Mouse (Mus musculus): Measurements from ENCODE around the gene Fars2. TPM values are rescaled to one million over a fixed set of nuclear protein-coding genes. Genes with fewer than 3 reads are reported as not detected.

Fars2 gene
- polyA plus RNA-seq, 1 experiment from 2014 or later: 32.2 TPM

DNA sequence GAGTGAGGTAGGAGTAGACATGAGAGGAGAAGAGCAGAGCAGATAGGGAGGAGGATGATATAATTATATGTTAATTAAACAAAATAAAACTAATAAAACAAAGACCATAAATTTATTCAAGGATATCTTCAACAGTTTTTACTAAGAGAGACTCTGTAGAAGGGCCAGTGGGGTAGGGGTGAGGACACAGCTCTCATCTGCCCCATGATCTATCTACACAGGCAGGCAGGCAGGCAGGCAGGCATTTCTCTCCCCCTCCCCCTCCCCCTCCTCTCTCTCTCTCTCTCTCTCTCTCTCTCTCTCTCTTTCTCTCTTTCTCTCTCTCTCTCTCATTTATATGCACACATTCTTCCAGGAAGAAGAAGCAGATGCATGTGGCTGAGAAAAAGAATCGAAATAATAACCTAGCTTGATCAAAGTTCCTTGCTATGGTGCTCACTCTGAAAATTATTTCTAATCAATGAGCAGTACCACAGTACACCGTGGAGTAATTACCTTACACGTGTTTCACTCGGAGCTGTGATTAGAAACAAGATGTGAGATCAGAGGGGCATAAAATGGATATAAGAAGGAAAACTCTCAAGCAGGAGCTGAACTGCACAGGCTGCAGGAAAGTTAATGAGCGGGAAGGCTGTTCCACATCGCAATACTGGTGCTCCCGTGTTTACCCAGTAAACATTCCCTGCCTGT, 312.4 kb downstream of the Fars2 start:
- Histone ChIP-seq H3K4me1 (replicated peaks; ENCODE audit: control insufficient read depth, insufficient read depth, low read length) (peaks cover 12% of the 10 kb centered on the region), H3K27ac (ENCODE audit: low read length) (no peak overlapping the region), H3K9me3 (ENCODE audit: control insufficient read depth, low read length) (no peaks in the 10 kb centered on the region), H3K4me3 (replicated peaks; ENCODE audit: low read length) (no peak overlapping the region), H3K36me3 (ENCODE audit: control insufficient read depth, insufficient read depth) (no peaks in the 10 kb centered on the region), H3K27me3 (replicated peaks; ENCODE audit: control insufficient read depth, insufficient read depth, low read length) (no peaks in the 10 kb centered on the region), H3K9ac (replicated peaks; ENCODE audit: low read depth, low read length) (no peak overlapping the region), H3K4me2 (ENCODE audit: low read length) (no peak overlapping the region)
- ATAC-seq: peak; percentile 49; the same call in 1 of the 2 replicates
- WGBS: 61% methylated on average over 7 of the region's 7 CpGs

GRCm38 (mm10) chr13:36430420-36431114, 313.4 kb downstream of the Fars2 start:
- Histone ChIP-seq H3K4me3 (replicated peaks; ENCODE audit: low read length) (no peak overlapping the region), H3K4me2 (ENCODE audit: low read length) (no peak overlapping the region), H3K27me3 (replicated peaks; ENCODE audit: control insufficient read depth, insufficient read depth, low read length) (no peaks in the 10 kb centered on the region), H3K4me1 (replicated peaks; ENCODE audit: control insufficient read depth, insufficient read depth, low read length) (peaks cover 12% of the 10 kb centered on the region), H3K9ac (replicated peaks; ENCODE audit: low read depth, low read length) (no peak overlapping the region), H3K36me3 (ENCODE audit: control insufficient read depth, insufficient read depth) (no peaks in the 10 kb centered on the region), H3K9me3 (ENCODE audit: control insufficient read depth, low read length) (no peaks in the 10 kb centered on the region), H3K27ac (ENCODE audit: low read length) (no peak overlapping the region)
- 65% methylated on average over 6 of the region's 6 CpGs for WGBS
- peak; percentile 41; the same call in 1 of the 2 replicates for ATAC-seq

DNA sequence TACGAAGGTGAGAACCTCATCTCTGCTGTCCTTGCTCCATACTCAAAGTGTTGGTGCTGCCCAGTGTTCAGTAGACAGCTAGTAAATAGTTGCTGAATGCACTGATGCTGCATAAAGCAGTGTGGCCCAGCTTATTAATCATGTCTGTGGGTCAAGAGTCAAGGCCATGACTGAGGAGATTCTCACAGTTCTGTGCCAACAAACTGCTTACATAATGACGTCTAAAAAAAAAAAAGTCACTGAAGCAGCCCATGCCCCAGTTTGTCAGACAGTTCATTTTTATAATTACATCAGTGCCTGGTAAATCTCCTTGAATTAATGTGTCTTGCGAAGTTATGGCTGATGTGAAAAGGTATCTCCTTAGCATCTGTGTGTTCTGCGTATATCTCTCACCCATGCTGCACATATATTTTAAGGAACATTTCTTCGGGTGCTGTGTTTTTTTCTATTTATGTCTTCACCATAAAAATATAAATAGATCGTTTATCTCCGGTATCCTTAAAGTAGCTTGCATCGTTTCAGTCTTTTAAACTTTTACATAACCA, 314.8 kb downstream of the Fars2 start:
- H3K27me3 ChIP-seq (replicated peaks; ENCODE audit: control insufficient read depth, insufficient read depth, low read length): no peaks in the 10 kb centered on the region
- WGBS: 90% methylated on average over 8 of the region's 8 CpGs
- peaks cover 12% of the 10 kb centered on the region for H3K4me1 ChIP-seq (replicated peaks; ENCODE audit: control insufficient read depth, insufficient read depth, low read length)
- no peak overlapping the region for H3K27ac ChIP-seq (ENCODE audit: low read length)
- H3K4me3 ChIP-seq (replicated peaks; ENCODE audit: low read length): no peak overlapping the region
- no peak for ATAC-seq
- H3K4me2 ChIP-seq (ENCODE audit: low read length): no peak overlapping the region
- H3K36me3 ChIP-seq (ENCODE audit: control insufficient read depth, insufficient read depth): no peaks in the 10 kb centered on the region
- H3K9me3 ChIP-seq (ENCODE audit: control insufficient read depth, low read length): no peaks in the 10 kb centered on the region
- H3K9ac ChIP-seq (replicated peaks; ENCODE audit: low read depth, low read length): no peak overlapping the region

- Histone ChIP-seq H3K9me3 (ENCODE audit: control insufficient read depth, low read length) (no peaks in the 10 kb centered on the region), H3K36me3 (ENCODE audit: control insufficient read depth, insufficient read depth) (no peaks in the 10 kb centered on the region), H3K9ac (replicated peaks; ENCODE audit: low read depth, low read length) (no peak overlapping the region), H3K4me2 (ENCODE audit: low read length) (no peak overlapping the region), H3K27me3 (replicated peaks; ENCODE audit: control insufficient read depth, insufficient read depth, low read length) (no peaks in the 10 kb centered on the region), H3K27ac (ENCODE audit: low read length) (no peak overlapping the region), H3K4me1 (replicated peaks; ENCODE audit: control insufficient read depth, insufficient read depth, low read length) (no peaks in the 10 kb centered on the region), H3K4me3 (replicated peaks; ENCODE audit: low read length) (no peak overlapping the region)
- ATAC-seq: no peak
- 64% methylated on average over 4 of the region's 4 CpGs for WGBS
Observed at GRCm38 (mm10) chr13:36444748-36445423, 327.7 kb downstream of the Fars2 start.

GRCm38 (mm10) chr13:36447947-36448346, 330.7 kb downstream of the Fars2 start:
- Histone ChIP-seq H3K9ac (replicated peaks; ENCODE audit: low read depth, low read length) (no peak overlapping the region), H3K9me3 (ENCODE audit: control insufficient read depth, low read length) (no peaks in the 10 kb centered on the region), H3K27me3 (replicated peaks; ENCODE audit: control insufficient read depth, insufficient read depth, low read length) (no peaks in the 10 kb centered on the region), H3K4me3 (replicated peaks; ENCODE audit: low read length) (no peak overlapping the region), H3K36me3 (ENCODE audit: control insufficient read depth, insufficient read depth) (no peaks in the 10 kb centered on the region), H3K4me1 (replicated peaks; ENCODE audit: control insufficient read depth, insufficient read depth, low read length) (no peaks in the 10 kb centered on the region), H3K4me2 (ENCODE audit: low read length) (no peak overlapping the region), H3K27ac (ENCODE audit: low read length) (no peak overlapping the region)
- no peak for ATAC-seq
- WGBS: 42% methylated on average over 4 of the region's 4 CpGs

GRCm38 (mm10) chr13:36448565-36448964, 331.4 kb downstream of the Fars2 start:
- Histone ChIP-seq H3K4me1 (replicated peaks; ENCODE audit: control insufficient read depth, insufficient read depth, low read length) (no peaks in the 10 kb centered on the region), H3K9ac (replicated peaks; ENCODE audit: low read depth, low read length) (no peak overlapping the region), H3K4me2 (ENCODE audit: low read length) (no peak overlapping the region), H3K27ac (ENCODE audit: low read length) (no peak overlapping the region), H3K36me3 (ENCODE audit: control insufficient read depth, insufficient read depth) (no peaks in the 10 kb centered on the region), H3K27me3 (replicated peaks; ENCODE audit: control insufficient read depth, insufficient read depth, low read length) (no peaks in the 10 kb centered on the region), H3K4me3 (replicated peaks; ENCODE audit: low read length) (no peak overlapping the region), H3K9me3 (ENCODE audit: control insufficient read depth, low read length) (no peaks in the 10 kb centered on the region)
- no peak for ATAC-seq
- 88% methylated on average over 7 of the region's 7 CpGs for WGBS

DNA sequence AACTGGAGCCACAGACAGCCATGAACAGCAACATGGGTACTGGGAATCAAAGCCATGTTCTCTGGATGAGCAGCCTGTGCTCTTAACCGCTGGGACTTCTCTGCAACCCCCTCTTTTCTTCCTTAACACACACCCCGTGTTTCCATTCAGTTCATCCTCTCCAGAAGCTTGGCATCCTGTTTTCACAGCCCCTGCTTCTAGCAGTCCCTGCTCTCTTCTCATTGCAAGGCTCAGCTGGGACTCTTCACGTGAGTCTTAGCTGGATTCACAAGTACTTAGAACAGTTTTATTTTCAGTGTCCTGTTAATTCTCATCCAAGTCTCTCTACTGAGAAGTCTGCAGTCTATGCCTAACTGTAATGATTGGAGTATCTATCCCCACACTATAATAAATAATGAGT, 334.2 kb downstream of the Fars2 start:
- H3K27ac ChIP-seq (ENCODE audit: low read length): no peak overlapping the region
- H3K9me3 ChIP-seq (ENCODE audit: control insufficient read depth, low read length): no peaks in the 10 kb centered on the region
- 73% methylated on average over 3 of the region's 3 CpGs for WGBS
- ATAC-seq: no peak
- H3K27me3 ChIP-seq (replicated peaks; ENCODE audit: control insufficient read depth, insufficient read depth, low read length): no peaks in the 10 kb centered on the region
- no peak overlapping the region for H3K4me2 ChIP-seq (ENCODE audit: low read length)
- no peaks in the 10 kb centered on the region for H3K36me3 ChIP-seq (ENCODE audit: control insufficient read depth, insufficient read depth)
- H3K4me3 ChIP-seq (replicated peaks; ENCODE audit: low read length): no peak overlapping the region
- no peaks in the 10 kb centered on the region; the same call in 1 of the 2 replicates for H3K4me1 ChIP-seq (replicated peaks; ENCODE audit: control insufficient read depth, insufficient read depth, low read length)
- no peak overlapping the region for H3K9ac ChIP-seq (replicated peaks; ENCODE audit: low read depth, low read length)

- Histone ChIP-seq H3K27me3 (replicated peaks; ENCODE audit: control insufficient read depth, insufficient read depth, low read length) (no peaks in the 10 kb centered on the region), H3K9me3 (ENCODE audit: control insufficient read depth, low read length) (no peaks in the 10 kb centered on the region), H3K4me1 (replicated peaks; ENCODE audit: control insufficient read depth, insufficient read depth, low read length) (no peaks in the 10 kb centered on the region), H3K36me3 (ENCODE audit: control insufficient read depth, insufficient read depth) (no peaks in the 10 kb centered on the region), H3K9ac (replicated peaks; ENCODE audit: low read depth, low read length) (no peak overlapping the region), H3K4me3 (replicated peaks; ENCODE audit: low read length) (no peak overlapping the region), H3K27ac (ENCODE audit: low read length) (no peak overlapping the region), H3K4me2 (ENCODE audit: low read length) (no peak overlapping the region)
- 61% methylated on average over 3 of the region's 3 CpGs for WGBS
- ATAC-seq: no peak
Observed at GRCm38 (mm10) chr13:36460473-36460872, 343.3 kb downstream of the Fars2 start.

DNA sequence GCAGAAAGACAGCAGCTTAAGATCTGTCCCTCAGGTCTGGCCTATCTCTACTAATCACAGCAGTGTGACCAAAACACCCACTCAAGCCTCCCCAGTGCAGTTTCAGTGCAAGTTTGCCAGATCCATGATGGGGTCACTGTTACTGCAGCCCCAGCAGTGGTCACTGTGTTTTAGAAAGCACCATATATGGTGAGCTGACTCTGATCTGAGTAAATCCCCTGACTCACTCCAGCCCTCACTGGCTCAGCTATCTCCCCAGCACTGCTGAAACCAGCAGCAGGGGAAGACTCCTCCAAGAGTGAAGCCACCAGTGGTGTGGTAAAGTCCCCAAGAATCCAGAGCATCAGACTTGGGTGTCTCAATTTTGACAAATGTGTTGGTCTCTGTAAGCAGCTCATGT, 346.5 kb downstream of the Fars2 start:
- Histone ChIP-seq H3K9me3 (ENCODE audit: control insufficient read depth, low read length) (no peaks in the 10 kb centered on the region), H3K27ac (ENCODE audit: low read length) (no peak overlapping the region), H3K4me3 (replicated peaks; ENCODE audit: low read length) (no peak overlapping the region), H3K4me1 (replicated peaks; ENCODE audit: control insufficient read depth, insufficient read depth, low read length) (no peaks in the 10 kb centered on the region), H3K27me3 (replicated peaks; ENCODE audit: control insufficient read depth, insufficient read depth, low read length) (no peaks in the 10 kb centered on the region), H3K36me3 (ENCODE audit: control insufficient read depth, insufficient read depth) (no peaks in the 10 kb centered on the region), H3K9ac (replicated peaks; ENCODE audit: low read depth, low read length) (no peak overlapping the region), H3K4me2 (ENCODE audit: low read length) (no peak overlapping the region)
- no peak for ATAC-seq

Measured in forebrain, embryonic 16.5 days (tissue).